Mouse (Mus musculus) inflammation-experienced regulatory T-cells, adult 6 months (primary cell): ENCODE data around the gene F9. TPM values are rescaled to one million over a fixed set of nuclear protein-coding genes. Genes with fewer than 3 reads are reported as not detected.
"Not testable (repeated sequence)": the region's sequence is repeated elsewhere in the genome, so short reads cannot be mapped to it uniquely, and the experiment has no call there.

ENCODE experiments used
- ATAC-seq: one replicate; pipeline ENCODE4 v1.8.0; 2017
- polyA plus RNA-seq, 3 experiments: library from polyadenylated mRNA; unstranded; fragments of 100-300 nt; shearing (Covaris generic); gene quantifications; one replicate each; pipeline ENCODE4 v1.2.1; 2017

F9 gene
- polyA plus RNA-seq: not detected

DNA sequence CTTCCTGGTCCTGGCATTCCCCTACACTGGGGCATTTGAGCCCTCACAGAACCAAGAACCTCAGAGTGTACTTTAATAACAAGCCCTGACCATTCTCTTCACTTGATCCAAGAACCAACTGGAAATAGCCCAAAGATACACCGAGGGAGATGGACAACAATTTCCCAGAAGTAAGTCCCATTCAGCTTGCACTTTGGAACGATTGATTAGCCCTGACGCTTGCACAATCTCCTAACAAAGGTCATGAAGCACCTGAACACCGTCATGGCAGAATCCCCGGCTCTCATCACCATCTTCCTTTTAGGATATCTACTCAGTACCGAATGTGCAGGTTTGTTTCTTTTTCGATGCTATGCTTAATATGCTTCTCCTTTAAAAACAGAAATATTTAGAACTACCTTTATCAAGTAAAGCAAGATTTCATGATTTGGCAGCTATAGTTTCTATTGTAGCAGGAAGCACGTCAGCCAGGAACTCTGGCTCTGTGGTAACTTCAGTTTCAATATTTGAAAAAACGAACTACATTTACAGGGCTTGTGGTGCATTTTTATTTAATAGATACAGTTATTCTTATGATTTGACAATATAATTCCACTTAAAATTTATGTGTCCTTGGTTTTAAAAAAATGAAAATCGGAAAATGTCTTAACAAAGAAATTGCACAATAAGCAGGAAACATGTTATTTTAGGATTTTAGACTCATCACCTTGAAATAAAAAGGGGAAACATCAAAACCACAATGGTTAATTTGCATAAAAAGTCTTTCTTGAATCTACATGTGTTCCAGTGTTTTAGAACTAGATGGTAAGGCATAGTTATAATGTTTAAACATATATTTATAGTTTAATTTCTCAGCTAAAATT is at the start of gene F9:
Gene F9, plus strand, starts transcription at position 244 of the 863 bp plus-strand sequence.
- no peak for ATAC-seq

DNA sequence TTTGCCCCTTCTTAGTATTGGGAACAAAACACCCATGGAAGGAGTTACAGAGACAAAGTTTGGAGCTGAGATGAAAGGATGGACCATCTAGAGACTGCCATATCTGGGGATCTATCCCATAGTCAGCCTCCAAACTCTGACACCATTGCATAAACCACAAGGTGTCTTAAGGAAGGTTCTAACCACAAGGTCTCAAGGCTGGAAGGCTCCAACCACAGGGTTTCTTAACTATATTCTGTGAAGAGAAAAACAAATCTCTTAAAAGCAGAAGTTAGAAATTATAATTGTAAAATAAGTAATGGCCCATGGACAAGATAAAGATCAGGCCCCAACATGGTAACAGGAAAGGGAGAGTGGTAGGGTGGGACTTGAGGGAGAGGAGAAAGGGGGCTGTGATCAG is 29.5 kb upstream of the F9 start:
- ATAC-seq: not testable (repeated sequence)

DNA sequence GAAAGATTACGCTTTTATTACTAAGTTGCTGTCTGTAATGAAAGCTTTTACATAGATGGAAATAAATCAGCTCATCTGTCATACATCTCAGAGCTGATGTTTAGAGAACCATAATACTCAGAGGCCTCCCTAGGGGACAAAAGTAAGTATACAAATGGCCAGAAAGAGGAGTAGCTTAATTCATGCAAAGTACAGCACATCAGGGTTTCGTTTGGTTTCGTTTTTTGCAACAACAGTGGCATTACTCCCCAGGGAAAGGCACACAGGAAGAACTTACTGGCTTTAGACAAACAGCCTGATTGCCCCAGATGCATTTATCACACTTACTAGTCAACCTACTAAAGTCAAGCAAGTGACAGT is 800 bp downstream of the F9 start:
- ATAC-seq: no peak

DNA sequence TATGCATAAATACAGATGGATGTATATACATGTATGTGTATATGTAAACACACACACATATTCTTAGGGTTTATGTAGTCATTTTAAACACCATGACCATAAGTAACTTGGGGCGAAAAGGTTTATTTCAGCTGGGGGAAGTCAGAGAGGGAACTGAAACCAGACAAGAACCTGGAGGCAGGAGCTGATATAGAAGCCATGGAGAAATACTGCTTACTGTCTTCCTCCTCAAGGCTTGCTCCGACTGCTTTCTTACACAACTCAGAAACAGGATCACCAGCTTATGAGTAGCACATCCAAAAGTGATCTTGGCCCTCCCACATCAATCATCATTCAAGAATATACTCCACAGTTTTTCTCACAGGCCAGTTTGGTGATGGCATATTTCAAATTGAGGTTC is 2.2 kb downstream of the F9 start:
- ATAC-seq: no peak

DNA sequence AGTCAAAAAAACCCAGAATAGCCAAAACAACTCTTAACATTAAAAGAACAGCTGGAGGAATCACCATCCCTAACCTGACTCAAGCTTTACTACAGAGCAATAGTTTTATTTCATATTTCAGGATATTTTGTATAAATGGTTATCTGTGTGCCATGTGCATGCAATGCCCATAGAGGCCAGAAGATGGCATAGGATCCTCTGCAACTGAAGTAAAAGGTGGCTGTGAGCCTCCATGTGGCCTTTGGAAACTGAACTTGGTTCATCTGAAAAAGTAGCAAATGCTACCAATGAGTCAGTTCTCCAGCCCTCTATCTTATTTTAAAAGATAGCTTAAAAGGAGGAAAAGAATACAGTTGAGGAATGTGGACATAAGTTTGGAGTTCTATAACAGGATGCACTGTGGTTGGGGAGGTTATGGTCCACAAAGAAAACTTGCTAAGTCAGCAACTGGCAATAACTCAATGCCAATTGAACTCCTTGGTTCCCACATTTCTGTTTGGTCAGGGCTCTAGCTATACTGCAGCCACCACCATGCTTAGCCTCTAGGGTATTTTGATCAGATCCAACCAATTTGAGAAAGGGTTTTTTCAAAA is 13.9 kb downstream of the F9 start:
- ATAC-seq: peak; percentile 46

DNA sequence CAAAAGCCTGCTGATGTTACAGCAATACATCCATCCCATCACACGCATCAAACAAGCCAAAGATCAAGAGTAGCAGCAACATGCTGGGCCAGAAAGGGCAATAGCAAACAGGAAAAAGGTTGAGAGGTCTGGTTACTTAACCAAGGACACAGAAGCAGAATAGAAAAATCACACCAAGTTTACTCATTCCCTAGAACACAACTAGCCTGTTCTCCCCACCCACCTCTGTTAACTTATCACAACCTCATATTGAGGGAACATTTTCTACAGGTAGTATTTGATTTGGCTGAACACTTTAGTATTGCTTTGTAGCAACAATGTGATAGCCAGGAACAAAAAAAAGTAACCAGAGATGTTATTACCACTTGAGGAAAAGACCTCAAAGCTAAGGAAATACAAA is 15.3 kb downstream of the F9 start:
- no peak for ATAC-seq

DNA sequence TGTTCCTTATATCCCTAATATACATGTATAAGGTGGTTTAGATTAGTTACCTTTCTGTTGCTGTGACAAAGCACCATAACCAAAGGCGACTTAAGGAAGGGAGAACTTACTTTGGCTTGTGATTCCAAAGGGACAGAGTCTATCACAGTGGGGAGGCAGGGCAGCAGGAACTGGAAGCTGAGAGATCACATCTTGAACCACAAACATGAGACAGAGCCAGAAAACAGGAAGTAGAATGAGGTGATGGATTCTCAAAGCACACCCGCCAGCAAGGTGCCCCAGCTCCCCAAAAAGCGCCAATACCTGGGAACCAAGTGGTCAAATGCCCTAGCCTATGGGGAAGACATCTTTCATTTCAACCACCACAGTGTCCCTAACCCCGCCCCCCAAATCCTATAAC is 21.7 kb downstream of the F9 start:
- ATAC-seq: no peak

DNA sequence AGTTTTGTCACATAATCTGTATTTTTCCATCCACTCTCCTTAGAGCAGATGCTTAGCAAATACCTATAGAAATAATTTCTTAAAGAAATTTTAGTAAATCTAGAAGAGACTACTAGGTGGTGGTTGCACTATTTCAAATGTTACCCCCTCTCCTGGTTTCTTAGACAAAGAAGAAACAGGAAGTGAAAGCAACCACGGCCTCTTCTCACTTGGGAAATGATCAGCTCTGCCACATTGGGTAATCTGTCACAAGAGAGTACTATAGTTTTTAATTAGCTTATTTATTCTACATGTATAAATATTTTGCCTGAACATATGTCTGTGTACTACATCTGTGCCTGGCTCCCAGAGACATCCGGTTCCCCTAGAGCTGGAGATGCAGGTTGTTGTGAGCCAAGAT is 22.3 kb downstream of the F9 start:
- no peak for ATAC-seq

DNA sequence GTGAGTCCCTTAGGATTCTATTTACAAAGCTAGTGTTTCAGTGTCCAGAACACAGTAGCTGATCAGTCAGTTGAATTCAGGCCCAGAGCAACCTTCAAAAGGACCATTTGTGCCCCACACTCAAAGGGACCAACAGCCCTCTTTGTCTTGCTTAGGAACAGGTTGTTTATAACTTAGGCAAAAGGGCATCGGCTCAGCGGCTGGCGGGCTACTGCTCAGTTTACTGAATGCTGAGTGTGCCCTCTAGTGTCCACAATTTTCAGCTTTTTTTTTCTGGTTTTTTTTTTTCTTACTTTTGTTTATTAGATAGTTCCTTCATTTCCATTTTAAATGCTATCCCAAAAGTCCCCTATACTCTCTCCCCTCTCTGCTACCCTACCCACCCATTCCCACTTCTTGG is 27.4 kb downstream of the F9 start:
- no peak for ATAC-seq

DNA sequence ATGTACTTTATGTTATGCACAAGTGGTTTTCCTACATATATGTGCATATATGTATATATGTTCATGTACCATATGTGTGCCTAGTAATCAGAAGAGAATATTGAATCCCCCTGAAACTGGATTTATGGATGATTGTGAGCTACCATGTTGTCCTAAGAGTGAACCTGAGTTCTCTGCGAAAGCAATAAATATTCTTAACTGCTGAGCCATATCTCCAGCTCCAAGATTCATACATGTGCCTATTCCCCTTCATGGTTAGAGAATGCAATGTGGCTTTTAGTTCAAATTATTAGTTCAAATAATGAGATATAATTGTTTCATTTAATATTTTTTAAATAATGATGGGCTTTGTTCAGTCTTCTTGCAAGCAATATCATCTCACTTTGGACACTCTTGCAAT is 55.5 kb downstream of the F9 start:
- no peak for ATAC-seq

DNA sequence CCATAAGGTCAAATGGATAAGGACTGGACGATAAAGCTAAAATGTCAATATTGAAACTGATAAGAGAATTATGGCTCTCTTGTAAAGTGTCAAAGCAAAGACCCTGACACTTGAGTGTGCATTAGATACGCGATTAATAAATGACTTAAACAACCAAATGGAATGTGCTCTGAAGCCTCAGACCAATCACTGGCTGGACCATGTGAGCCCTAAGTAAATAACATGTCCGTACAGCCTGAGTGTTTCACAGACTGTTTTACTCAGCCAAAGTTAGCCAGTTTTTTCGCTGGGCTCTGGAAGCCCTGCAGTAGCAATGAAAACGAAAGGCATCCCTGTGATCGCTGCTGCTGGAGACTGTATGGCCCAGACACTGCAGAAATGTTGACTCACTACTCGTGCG is 55.9 kb downstream of the F9 start:
- no peak for ATAC-seq

DNA sequence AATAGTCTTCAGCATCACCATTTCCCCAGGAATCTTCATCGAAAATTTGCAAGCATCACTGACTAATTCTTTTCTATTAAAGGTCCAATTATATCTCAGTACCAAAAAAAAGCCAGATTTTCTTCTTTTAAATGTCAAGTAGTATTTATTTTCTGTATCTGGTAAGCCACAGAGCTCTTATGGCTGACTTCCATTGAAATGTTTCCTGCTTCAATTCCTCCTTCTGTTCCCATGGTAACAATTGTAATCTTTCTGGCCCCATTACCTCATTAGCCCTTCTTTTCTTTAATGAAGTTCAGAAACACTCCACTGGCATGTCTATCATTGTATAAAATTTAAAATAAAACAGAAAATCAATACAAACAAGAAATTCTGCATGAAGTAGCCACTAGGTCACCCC is 76.1 kb downstream of the F9 start:
- ATAC-seq: no peak

Other genes starting within 250 kb of the F9 start
- gene Mcf2, start 179.6 kb downstream of the F9 start, polyA plus RNA-seq: not detected